Mouse (Mus musculus): ENCODE data around the gene Synm.

DNA sequence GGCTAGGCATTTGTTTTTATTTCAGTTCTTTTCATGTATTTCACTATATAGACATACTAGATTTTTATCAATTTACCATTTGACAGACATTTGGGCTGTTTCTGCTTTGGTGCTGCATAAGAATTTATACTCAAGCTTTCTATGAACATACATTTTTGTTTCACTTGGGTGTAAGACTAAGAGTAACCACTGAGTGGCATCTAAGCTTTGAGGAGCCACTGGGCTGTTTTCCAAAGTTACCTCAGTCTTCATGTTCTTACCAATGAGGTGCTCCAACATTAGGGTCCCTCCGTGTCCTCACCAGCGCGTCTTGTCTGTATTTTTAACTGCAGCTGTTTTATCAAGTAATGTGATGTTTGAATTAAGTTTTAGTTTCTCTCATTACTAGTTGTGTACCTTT is 73.0 kb downstream of the Synm start:
- TF ChIP-seq CTCF (IDR thresholded peaks at IDR 0.05; ENCODE audit: extremely low read depth, insufficient read length, insufficient replicate concordance, low read depth, low read length): no peak
- no peak for TF ChIP-seq POLR2A (IDR thresholded peaks at IDR 0.05; ENCODE audit: low read depth, low read length)
